Mouse (Mus musculus): ENCODE results near the gene Rap2c. TPM values are rescaled to one million over a fixed set of nuclear protein-coding genes. Genes with fewer than 3 reads are reported as not detected.

Rap2c gene
- polyA plus RNA-seq, 1 experiment from 2014 or later, result 18.3 TPM

- no peak for ATAC-seq (ENCODE audit: low read depth)
- 77% methylated on average over 6 of the region's 6 CpGs for WGBS
- Histone ChIP-seq H3K4me2 (no peak overlapping the region), H3K9ac (no peak overlapping the region), H3K4me3 (no peak overlapping the region), H3K4me1 (replicated peaks) (no peaks in the 10 kb centered on the region), H3K27ac (replicated peaks) (no peak overlapping the region), H3K9me3 (no peaks in the 10 kb centered on the region), H3K36me3 (no peaks in the 10 kb centered on the region), H3K27me3 (no peaks in the 10 kb centered on the region)
These were observed 54.9 kb downstream of the Rap2c start for GRCm38 (mm10) chrX:50962955-50963354.

Other genes starting within 250 kb of the Rap2c start
- gene Stk26, start 177.0 kb downstream of the Rap2c start, polyA plus RNA-seq (2015; fragmentation: Nextera tagmentation; extraction: Ambion mirVana), result 1.2 and 1.9 TPM in 2 replicates
- gene Frmd7, start 75.3 kb downstream of the Rap2c start, polyA plus RNA-seq (2015; fragmentation: Nextera tagmentation; extraction: Ambion mirVana), result 0.15 and 0.19 TPM in 2 replicates
- gene Mbnl3, start 188.5 kb upstream of the Rap2c start, polyA plus RNA-seq (2015; fragmentation: Nextera tagmentation; extraction: Ambion mirVana), result 1.3 and 2.3 TPM in 2 replicates

Measured in neural tube, embryonic 13.5 days (tissue).